Mouse (Mus musculus) hindlimb bud, embryonic 11.5 days (tissue): Measurements from ENCODE around the gene Dlg5.

Experiments used
- DNase-seq: peaks from one replicate; pipeline ENCODE4 v3.0.0-alpha.2; 2012; ENCODE audit warnings: low read depth, low spot score; ENCODE audit errors: extremely low spot score

The Dlg5 gene

DNA sequence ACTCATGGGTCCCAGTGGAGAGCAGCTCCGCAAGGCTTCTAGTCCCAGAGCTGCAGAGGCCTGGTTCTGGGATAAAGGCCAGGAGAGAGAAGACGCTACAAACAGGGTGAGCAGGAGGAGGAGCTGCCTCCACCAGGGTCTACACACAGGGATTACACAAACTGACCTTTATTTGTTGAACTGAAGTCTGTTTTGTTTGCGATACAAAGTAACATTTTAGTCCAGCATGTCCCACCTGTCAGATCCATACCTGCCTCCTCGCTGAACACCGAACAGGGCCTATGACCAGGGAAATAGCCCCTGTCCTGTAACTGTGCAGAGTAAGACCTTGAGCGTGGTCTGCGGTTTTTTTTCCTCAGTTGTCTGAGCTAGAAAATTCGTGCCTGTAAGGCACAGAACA lies 111.9 kb downstream of the Dlg5 start:
- DNase-seq = no peak

DNA sequence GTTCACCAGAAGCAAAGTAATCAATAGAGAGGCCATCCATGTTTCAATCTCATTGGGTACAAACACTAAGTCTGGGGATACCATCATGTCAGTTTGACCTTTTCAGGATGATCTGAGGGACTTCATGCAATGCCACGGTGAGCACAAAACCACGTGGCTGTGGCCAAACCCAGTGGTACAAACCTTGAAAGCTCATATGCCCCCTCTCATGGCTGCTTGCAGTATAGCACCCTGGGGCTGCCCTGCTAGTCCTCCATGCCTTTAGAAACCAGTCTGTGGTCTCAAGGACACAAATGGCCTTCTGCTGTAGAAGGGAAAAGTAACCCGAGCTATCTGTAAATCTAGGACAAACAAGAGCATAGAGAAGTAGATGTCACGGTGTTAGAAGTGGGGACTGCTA lies 113.6 kb downstream of the Dlg5 start:
- DNase-seq = no peak

DNA sequence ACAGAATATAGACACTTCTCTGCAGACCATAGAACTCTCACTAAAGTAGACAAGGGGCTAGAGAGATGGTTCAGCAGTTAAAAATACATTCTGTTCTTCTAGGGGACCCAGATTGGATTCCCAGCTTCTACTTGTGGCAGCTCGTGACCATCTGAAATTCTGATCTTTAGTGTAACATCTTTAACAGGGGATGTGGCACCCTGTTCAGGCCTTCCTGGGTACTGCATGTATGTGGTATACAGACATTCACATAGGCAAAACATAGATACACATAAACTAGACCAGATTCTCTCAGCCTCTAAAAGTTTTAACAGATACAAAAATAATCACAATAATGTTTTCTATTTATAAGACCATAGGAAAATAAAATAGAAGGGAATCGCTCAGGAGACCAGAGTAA lies 120.7 kb downstream of the Dlg5 start:
- no peak for DNase-seq

DNA sequence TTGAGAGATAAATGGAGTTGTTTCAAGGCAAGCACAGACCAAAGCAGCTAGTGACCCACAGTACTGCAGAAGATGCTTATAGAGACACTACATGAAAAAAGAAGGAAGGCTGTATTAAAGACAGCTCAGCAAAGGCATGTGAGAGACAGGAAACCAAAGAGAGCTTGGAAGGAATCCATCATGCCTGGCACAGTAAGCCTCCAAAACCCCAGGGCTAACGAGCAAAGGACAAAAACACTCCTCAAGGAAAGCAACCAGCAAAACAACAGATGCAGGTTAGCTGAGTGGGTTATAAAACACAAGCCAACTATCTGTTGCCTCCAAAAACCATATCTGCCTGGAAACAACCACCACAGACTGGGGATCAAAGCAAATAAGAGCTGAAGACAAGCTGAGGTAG lies 121.5 kb downstream of the Dlg5 start:
- DNase-seq = no peak

DNA sequence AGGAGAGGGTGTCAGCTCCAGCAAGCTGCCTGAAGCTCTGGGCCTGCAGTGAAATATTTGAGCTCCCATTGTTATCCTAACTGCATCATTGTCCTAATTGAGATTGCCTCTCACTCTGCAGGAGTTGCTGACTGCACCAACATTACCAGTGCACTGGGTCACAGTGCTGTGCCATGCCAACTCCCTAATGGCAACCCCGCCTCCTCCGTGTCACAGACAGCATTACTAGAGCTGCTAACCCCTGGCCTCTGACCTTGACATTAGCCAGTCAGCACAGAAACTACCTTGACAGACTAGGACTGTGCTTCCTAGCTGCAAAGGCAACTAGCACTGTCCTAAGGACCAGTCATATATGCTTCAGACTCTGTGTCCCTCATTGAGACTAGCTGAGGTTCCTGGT lies 139.0 kb downstream of the Dlg5 start:
- DNase-seq = no peak

DNA sequence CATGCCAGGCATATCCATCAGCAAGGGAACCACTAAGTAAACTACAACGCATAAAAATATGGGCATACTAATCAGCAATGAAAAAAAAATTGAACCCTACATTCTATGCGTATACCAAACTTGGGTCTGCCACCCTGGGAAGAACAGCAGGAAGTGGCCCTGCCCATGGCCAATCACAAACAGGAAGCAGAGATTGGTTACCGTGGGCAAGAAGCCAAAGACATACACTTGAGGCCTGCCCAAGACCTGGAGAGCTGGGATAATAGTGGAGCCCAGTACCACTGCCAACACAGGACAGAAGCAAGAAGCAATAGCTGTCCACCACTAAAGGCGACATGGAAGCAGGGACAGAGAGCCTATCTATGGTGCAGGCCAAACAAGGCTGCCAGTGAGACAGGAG lies 146.9 kb downstream of the Dlg5 start:
- DNase-seq = no peak

DNA sequence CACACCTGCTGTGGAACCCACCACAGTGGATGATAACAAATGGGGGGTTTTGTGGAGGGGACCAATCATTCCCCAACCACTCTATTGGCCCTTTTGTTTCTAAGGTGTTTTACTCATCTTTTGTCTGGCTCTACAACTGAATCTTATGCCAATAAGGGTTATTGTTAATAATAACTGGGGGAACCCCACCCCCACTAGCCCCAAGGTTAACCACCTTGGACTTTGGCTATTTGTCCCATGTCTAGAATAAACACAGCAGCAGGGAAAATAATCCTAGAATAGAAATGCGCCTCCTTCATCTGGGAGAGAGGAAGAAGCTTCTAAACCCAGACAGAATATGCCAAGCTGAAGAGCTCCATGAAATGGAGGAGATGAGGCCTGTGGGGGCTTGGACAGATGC lies 151.1 kb downstream of the Dlg5 start:
- DNase-seq = no peak

DNA sequence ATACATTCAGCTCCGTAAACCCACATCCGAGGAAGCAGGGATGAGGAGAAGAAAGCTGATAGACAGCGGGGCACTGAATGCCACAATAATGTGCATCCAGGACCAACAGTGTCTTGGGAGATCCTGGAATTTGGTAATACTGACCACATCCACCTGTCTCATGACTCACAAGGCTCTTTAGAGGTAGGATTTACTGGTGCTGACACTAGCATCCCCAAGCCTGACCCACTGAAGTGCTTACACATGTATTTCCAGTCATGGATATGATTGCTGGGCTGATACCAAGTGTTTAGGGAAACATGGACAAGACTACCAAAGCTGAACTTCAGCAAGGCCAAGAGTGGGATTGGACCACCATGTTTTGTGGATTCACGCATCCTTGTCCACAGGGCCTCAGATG lies 152.5 kb downstream of the Dlg5 start:
- DNase-seq = no peak

DNA sequence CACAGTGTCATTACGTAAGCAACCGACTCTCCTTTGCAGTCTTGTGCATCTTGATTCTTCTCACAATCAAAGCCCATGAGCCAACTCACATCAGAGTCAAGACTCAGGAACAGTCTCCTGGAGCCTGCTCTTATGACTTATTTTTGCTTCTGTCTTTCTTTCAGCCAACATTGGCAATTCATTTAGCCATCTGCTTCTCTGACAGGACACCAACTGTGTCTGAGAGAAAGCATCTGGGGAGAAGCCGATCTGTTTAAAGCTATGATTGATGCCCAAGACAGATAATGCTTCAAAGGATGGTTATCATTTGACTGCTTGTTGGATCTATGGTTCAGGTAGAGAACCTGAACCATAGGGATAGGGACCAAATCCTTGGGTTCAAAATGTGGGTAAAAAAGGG lies 153.3 kb downstream of the Dlg5 start:
- DNase-seq = no peak

DNA sequence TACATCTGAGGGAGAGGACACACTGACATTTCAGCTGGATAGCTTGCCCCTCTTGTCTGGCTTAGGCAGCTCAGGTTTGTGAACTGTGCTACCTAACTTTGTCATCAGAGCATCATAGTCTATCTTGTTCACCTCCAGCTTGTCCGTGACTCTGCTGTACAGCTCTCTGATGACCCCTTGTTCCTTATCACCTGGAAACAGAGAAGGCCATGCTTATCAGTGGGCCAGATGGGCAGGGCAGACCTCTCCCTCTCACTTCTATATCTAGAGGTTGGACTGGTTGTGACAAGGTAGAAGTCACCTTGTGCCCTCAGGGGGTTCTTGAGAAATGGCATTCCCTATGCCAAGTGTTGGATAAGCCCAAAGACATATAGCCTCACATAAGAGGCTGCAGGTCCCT lies 154.9 kb downstream of the Dlg5 start:
- no peak for DNase-seq

DNA sequence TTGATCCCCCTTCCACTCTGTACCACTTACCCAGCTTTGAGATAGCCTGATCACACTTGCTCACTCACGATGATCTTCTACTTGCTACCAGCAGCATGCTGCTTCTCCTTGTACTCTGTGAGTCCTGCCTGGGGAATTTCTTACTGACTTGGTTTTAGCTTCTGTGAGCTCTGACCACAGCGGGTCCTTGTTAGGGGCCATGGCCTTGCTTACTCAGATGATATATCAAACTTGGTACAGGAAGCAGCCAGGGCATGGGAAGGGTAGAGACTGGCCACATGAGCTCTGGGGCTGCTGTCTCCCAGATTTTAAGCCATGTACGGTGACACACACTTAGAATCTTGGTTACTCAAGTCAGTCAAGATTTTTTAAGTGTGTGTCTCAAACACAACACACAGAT lies 156.5 kb downstream of the Dlg5 start:
- DNase-seq = no peak

DNA sequence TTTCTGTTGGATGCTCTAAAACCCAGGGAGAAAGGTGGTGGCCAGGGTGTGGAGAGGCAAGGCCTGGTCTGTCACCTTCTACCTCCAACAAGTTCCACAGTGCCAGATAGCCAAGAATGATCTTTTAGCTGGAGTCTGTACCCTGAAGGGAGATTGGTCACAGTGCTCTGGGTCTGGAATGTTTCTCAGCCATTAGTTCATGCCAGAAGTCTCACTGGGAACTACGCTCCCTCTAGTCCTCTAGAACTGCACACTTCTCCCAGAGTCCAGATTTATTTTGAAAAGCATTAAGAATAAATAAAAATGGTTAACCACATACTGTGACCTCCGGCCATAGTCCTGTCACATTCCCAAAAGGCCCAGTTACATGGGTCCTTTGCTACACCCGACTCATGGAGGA lies 158.3 kb downstream of the Dlg5 start:
- no peak for DNase-seq

DNA sequence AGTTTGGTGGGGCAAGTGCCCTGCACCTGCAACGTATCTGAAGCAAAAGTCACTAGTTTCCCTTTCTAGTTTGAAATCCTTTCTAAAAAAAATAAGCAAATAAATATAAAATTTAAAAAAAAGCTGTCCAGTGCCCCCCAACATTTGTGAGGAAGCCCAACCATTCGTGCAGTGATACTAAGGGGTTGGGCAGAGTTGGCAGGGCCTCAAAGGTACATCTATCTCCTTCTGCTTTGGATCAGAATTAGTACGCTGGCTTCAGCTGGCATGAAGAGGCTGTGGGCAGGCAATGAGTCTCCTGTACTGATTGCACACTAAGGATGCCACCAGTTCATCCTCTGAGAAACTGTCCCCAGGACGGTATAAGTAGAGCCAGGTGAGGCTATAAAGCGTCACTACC lies 159.2 kb downstream of the Dlg5 start:
- DNase-seq = no peak
